Mouse (Mus musculus) ES-E14 (cell line): ENCODE data around the gene Actn2. TPM values are rescaled to one million over a fixed set of nuclear protein-coding genes. Genes with fewer than 3 reads are reported as not detected.

Experiments used
- DNase-seq: peaks from one replicate; pipeline ENCODE4 v3.0.0-alpha.2; 2013; ENCODE audit warnings: low read depth, low spot score
- H3K27ac ChIP-seq: 2 replicates; pipeline ENCODE4 v1.5.1; 2012; ENCODE audit warnings: low read depth, mild to moderate bottlenecking, low read length, moderate library complexity, mixed read lengths; ENCODE audit not compliant: poor library complexity, insufficient read depth, severe bottlenecking
- H3K36me3 ChIP-seq: 2 replicates; pipeline ENCODE4 v1.6.1; 2012; ENCODE audit warnings: mild to moderate bottlenecking, low read length, moderate library complexity, mixed read lengths; ENCODE audit not compliant: control insufficient read depth, poor library complexity, insufficient read depth, severe bottlenecking
- H3K4me1 ChIP-seq, 2 experiments: fragments of 150-350 bp in 1 of 2; sonication (generic) in 1 of 2; 2 replicates each; pipeline ENCODE4 v1.6.1; 2012; ENCODE audit warnings: low read length in 2 of 2, mild to moderate bottlenecking in 1 of 2, mixed read lengths in 1 of 2; ENCODE audit not compliant: control insufficient read depth in 2 of 2, insufficient read depth in 2 of 2, poor library complexity in 1 of 2
- H3K4me3 ChIP-seq, 2 experiments: fragments of 150-350 bp in 1 of 2; sonication (generic) in 1 of 2; 2 replicates each; pipeline ENCODE4 v1.5.1; 2012; ENCODE audit warnings: low read length in 2 of 2, low read depth in 1 of 2, mild to moderate bottlenecking in 1 of 2, mixed read lengths in 1 of 2; ENCODE audit not compliant: insufficient read depth in 1 of 2, poor library complexity in 1 of 2, severe bottlenecking in 1 of 2
- H3K9ac ChIP-seq: 2 replicates; pipeline ENCODE4 v1.6.1; 2012; ENCODE audit warnings: low read depth, mild to moderate bottlenecking, low read length, mixed read lengths; ENCODE audit not compliant: poor library complexity, insufficient read depth, severe bottlenecking
- H3K9me3 ChIP-seq: fragments of 150-350 bp; sonication (generic); 2 replicates; pipeline ENCODE4 v1.6.1; 2012; ENCODE audit warnings: low read depth, mild to moderate bottlenecking, low read length; ENCODE audit not compliant: control insufficient read depth, insufficient read depth
- CHD2 ChIP-seq: IDR thresholded peaks from 2 replicates; pipeline ENCODE4 v1.6.1; 2014; ENCODE audit warnings: mild to moderate bottlenecking, low read depth, low read length, inconsistent platforms
- HCFC1 ChIP-seq: IDR thresholded peaks from 2 replicates; pipeline ENCODE4 v1.6.1; 2012; ENCODE audit warnings: low read length, inconsistent platforms, borderline replicate concordance; ENCODE audit not compliant: insufficient read depth
- MAFK ChIP-seq: IDR thresholded peaks from 2 replicates; pipeline ENCODE4 v1.6.1; 2014; ENCODE audit warnings: mild to moderate bottlenecking, low read depth, low read length, inconsistent platforms; ENCODE audit not compliant: insufficient read depth
- ZC3H11A ChIP-seq: IDR thresholded peaks from 2 replicates; pipeline ENCODE4 v1.6.1; 2012; ENCODE audit warnings: low read depth, mild to moderate bottlenecking, inconsistent platforms, low read length, borderline replicate concordance
- ZNF384 ChIP-seq: IDR thresholded peaks from 2 replicates; pipeline ENCODE4 v1.6.1; 2012; ENCODE audit warnings: low read depth, low read length, inconsistent platforms
- in situ Hi-C, 2 experiments: fragments of 600-800 bp; cut with MboI; formaldehyde crosslinking; loops; one replicate each; pipeline ENCODE4 v1.15.1; 2025; ENCODE audit warnings: low sequenced_read_pairs in 2 of 2, inconsistent platforms in 1 of 2; ENCODE audit not compliant: unreplicated experiment in 2 of 2
- total RNA-seq: library from RNA; depleted of rRNA; stranded (reverse); fragments of 300-350 nt; gene quantifications from 2 replicates; pipeline ENCODE4 v1.2.3, GENCODE M21; 2012; rRNA removed

Gene Actn2
- total RNA-seq, 1 experiment: 6.9 TPM

DNA sequence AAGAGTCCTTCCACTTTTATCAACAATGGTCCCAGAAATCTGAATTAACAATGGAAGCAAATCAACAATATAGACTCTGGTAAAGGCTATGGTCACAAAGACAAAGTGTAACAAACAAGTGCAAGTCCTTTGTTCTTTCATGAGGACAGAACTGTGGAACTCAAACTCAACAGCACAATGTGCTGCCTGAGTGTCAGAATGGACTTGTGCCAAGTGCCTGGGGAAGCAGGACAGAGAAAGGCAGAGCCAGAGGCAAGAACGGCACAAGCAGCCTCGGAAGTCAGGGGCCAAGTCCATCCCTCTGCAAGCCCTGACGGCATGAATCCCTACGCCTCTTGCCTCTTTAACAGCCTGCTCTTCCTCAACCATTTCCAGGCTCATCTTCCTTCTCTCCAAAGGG, 96.6 kb downstream of the Actn2 start:
- no peaks in the 10 kb centered on the region for H3K9me3 ChIP-seq
- no peak for DNase-seq
- H3K36me3 ChIP-seq: peaks cover 14% of the 10 kb centered on the region
- TF ChIP-seq CHD2: no peak
- TF ChIP-seq ZNF384: no peak
- no peak for TF ChIP-seq ZC3H11A
- no peak for TF ChIP-seq HCFC1
- TF ChIP-seq MAFK: no peak
- H3K4me3 ChIP-seq: no peak overlapping the region
- H3K4me1 ChIP-seq: no peaks in the 10 kb centered on the region
- H3K9ac ChIP-seq: no peak overlapping the region
- no peak overlapping the region for H3K27ac ChIP-seq
- in situ Hi-C loops: no loop called here

DNA sequence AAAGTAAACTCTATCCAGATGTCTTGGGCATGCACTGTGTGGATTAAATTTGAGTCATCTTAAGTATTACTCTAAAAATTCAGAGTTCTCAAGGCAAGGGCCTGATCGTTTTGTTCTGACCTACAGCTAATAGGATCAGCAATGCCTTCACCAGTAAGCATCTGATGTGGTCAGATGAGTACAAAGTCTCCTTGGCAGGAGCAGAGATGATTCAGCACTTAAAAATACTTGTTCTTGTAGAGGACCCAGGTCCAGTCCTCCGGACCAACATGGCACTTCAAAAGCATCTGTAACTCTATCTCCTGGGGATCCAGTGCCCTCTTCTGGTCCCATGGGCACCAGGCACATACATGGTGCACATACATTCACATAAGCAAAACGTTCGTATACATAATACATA, 108.4 kb downstream of the Actn2 start:
- H3K4me1 ChIP-seq: no peaks in the 10 kb centered on the region; a peak in 1 of 4 replicates
- H3K36me3 ChIP-seq: peaks cover 24% of the 10 kb centered on the region
- H3K9me3 ChIP-seq: no peaks in the 10 kb centered on the region
- H3K27ac ChIP-seq: no peak overlapping the region
- no peak overlapping the region for H3K9ac ChIP-seq
- no peak for TF ChIP-seq HCFC1
- TF ChIP-seq CHD2: no peak
- TF ChIP-seq ZC3H11A: no peak
- TF ChIP-seq ZNF384: no peak
- TF ChIP-seq MAFK: no peak
- in situ Hi-C loops: no loop called here
- DNase-seq: no peak
- H3K4me3 ChIP-seq: no peak overlapping the region

DNA sequence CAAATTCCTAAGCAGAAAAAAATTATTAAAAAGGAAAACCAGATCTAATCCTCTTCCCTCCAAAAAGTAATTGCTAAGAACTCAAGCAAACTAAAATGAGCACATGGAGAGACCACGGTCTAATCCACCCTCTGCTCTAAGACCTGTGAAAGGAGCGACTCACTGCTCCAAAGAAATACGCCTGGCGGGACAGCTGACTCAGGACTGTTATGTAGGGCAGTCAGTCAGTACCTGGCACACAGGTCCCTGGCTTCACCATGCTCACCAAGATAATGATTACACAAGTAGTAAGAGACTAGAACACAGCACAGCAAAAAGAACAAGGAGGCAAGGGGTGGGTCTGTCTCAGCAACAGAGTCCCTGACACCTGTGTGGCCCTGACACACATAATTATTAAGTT, 112.3 kb downstream of the Actn2 start:
- Histone ChIP-seq H3K9ac (no peak overlapping the region), H3K36me3 (peaks cover 23% of the 10 kb centered on the region), H3K27ac (no peak overlapping the region), H3K9me3 (no peaks in the 10 kb centered on the region), H3K4me3 (no peak overlapping the region), H3K4me1 (no peaks in the 10 kb centered on the region; a peak in 1 of 4 replicates)
- no peak for DNase-seq
- in situ Hi-C loops: no loop called here
- TF ChIP-seq ZNF384 (no peak), MAFK (no peak), CHD2 (no peak), ZC3H11A (no peak), HCFC1 (no peak)

DNA sequence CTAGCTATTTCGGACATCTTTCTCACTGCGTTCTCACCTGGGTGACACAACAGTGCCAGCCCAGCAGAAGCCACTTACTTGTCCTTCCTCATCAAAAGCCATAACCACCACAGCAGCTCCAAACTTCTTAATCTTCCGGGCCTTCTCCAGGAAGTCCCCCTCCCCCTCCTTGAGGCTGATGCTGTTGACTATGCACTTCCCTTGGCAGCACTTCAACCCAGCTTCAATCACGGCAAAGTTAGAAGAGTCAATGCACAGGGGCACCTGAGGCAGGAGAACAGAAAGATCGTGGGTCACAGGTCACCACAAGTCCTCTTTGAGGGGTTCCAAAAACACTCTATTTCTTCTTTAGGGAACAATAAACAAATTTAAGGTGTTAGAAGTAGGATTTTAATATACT, 113.0 kb downstream of the Actn2 start:
- no peak overlapping the region; the same call in 1 of the 2 replicates for H3K27ac ChIP-seq
- TF ChIP-seq HCFC1 (no peak), ZC3H11A (no peak), CHD2 (no peak), MAFK (no peak), ZNF384 (no peak)
- no peak overlapping the region for H3K9ac ChIP-seq
- H3K9me3 ChIP-seq: no peaks in the 10 kb centered on the region
- in situ Hi-C loops: no loop called here
- DNase-seq: no peak
- H3K4me1 ChIP-seq: no peaks in the 10 kb centered on the region; a peak in 1 of 4 replicates
- peaks cover 20% of the 10 kb centered on the region for H3K36me3 ChIP-seq
- H3K4me3 ChIP-seq: no peak overlapping the region

Other genes starting within 250 kb of the Actn2 start
- 7.0 and 8.1 TPM in 2 replicates for gene Ryr2, start 233.8 kb downstream of the Actn2 start, total RNA-seq
- 25.2 and 25.4 TPM in 2 replicates for gene Mtr, start 82.6 kb downstream of the Actn2 start, total RNA-seq
- gene Heatr1, start 54.3 kb upstream of the Actn2 start, total RNA-seq: 190 and 244 TPM in 2 replicates
- 6.5 and 8.0 TPM in 2 replicates for gene Lgals8, start 124.2 kb upstream of the Actn2 start, total RNA-seq
- 0.31 and 0.37 TPM in 2 replicates for gene Edaradd, start 179.7 kb upstream of the Actn2 start, total RNA-seq
- 3.7 and 4.2 TPM in 2 replicates for gene Ero1lb, start 225.1 kb upstream of the Actn2 start, total RNA-seq